24 mouse cellular contexts compared by ENCODE assay signal in genomic region chr19:19921109-19921508, GRCm38 (mm10).
DNase-seq lines count a peak whose midpoint lies in the region; ATAC-seq and TF ChIP-seq lines count a peak whose summit lies in the region.
"Had no signal": no experiment of that assay in that cellular context is flagged by ENCODE, and none has a peak within 500 bp of the region (broad histone marks: within the 10 kb centered on the region; RNA-seq: fewer than 3 reads in every experiment).

No protein-coding gene starts in this region.

- TF ChIP-seq CTCF in liver, postnatal 0 days (IDR thresholded peaks at IDR 0.05; ENCODE audit: low read depth): no peak

- DNase-seq in liver, postnatal 0 days: no peak
- DNase-seq in kidney, adult 8-10 months: no peak
- DNase-seq in spleen, adult 12 weeks (ENCODE audit: low spot score): no peak
- DNase-seq in layer of hippocampus, postnatal 10 days (ENCODE audit: low spot score in 2 of 2): no peak
- DNase-seq: adrenal gland, adult 2 months; adrenal gland, postnatal 10 days; adrenal gland, postnatal 25 days; cerebellum, adult 11 months; cerebellum, adult 18-20 months; cerebellum, adult 8-10 months; cerebellum, adult 9-11 months; cerebellum, postnatal 25 days; embryo, embryonic 11 days had no signal

- no peak overlapping the region for H3K4me2 ChIP-seq in liver, postnatal 0 days (ENCODE audit: low read depth, low read length)
- no peak overlapping the region for H3K4me2 ChIP-seq in liver, embryonic 12.5 days
- H3K4me2 ChIP-seq: embryonic facial prominence, embryonic 13.5 days; embryonic facial prominence, embryonic 15.5 days; forebrain, embryonic 12.5 days had no signal

- H3K9ac ChIP-seq in liver, postnatal 0 days (replicated peaks): no peak overlapping the region
- H3K9ac ChIP-seq in liver, embryonic 12.5 days: no peak overlapping the region
- H3K9ac ChIP-seq: embryonic facial prominence, embryonic 13.5 days; embryonic facial prominence, embryonic 15.5 days; forebrain, embryonic 12.5 days had no signal

- no peaks in the 10 kb centered on the region for H3K27me3 ChIP-seq in liver, postnatal 0 days (ENCODE audit: insufficient read depth, low read length)
- no peaks in the 10 kb centered on the region for H3K27me3 ChIP-seq in liver, embryonic 12.5 days (replicated peaks)
- H3K27me3 ChIP-seq: embryonic facial prominence, embryonic 13.5 days; embryonic facial prominence, embryonic 15.5 days; forebrain, embryonic 12.5 days had no signal

- no peaks in the 10 kb centered on the region for H3K36me3 ChIP-seq in liver, postnatal 0 days (replicated peaks; ENCODE audit: insufficient read depth, low read length)
- no peaks in the 10 kb centered on the region for H3K36me3 ChIP-seq in liver, embryonic 12.5 days
- H3K36me3 ChIP-seq: embryonic facial prominence, embryonic 13.5 days; embryonic facial prominence, embryonic 15.5 days; forebrain, embryonic 10.5 days; forebrain, embryonic 12.5 days had no signal

- H3K27ac ChIP-seq in liver, postnatal 0 days (ENCODE audit: low read depth): no peak overlapping the region
- H3K27ac ChIP-seq in liver, embryonic 12.5 days: no peak overlapping the region
- H3K27ac ChIP-seq: embryonic facial prominence, embryonic 13.5 days; embryonic facial prominence, embryonic 15.5 days; forebrain, embryonic 10.5 days; forebrain, embryonic 12.5 days had no signal

- no peak overlapping the region for H3K4me3 ChIP-seq in liver, postnatal 0 days (ENCODE audit: low read depth, low read length)
- H3K4me3 ChIP-seq in liver, embryonic 12.5 days: no peak overlapping the region
- H3K4me3 ChIP-seq: embryonic facial prominence, embryonic 13.5 days; embryonic facial prominence, embryonic 15.5 days; erythroblast, embryonic 14.5 days; forebrain, embryonic 10.5 days; forebrain, embryonic 12.5 days had no signal

- H3K4me1 ChIP-seq in liver, postnatal 0 days (ENCODE audit: insufficient read depth): no peaks in the 10 kb centered on the region
- no peaks in the 10 kb centered on the region for H3K4me1 ChIP-seq in liver, embryonic 12.5 days
- H3K4me1 ChIP-seq: embryonic facial prominence, embryonic 13.5 days; embryonic facial prominence, embryonic 15.5 days; forebrain, embryonic 10.5 days; forebrain, embryonic 12.5 days had no signal

- ATAC-seq in liver, postnatal 0 days: peak; percentile 60
- ATAC-seq in liver, embryonic 12.5 days: no peak
- ATAC-seq in granulocyte monocyte progenitor cell, adult 5-6 weeks (replicated peaks; ENCODE audit: poor library complexity, severe bottlenecking): peak; percentile 100
- ATAC-seq in megakaryocyte, adult 5-6 weeks (ENCODE audit: poor library complexity, severe bottlenecking): peak; percentile 93
- 0 out of 2 replicates have a peak, but pooled peaks have one; percentile 30 for ATAC-seq in neutrophil, adult 5-6 weeks (ENCODE audit: extremely low read depth, insufficient number of reproducible peaks, low FRiP score, poor library complexity, severe bottlenecking)
- ATAC-seq: forebrain, embryonic 14.5 days; forebrain, embryonic 16.5 days had no signal

- no peak for TF ChIP-seq EP300 in liver, postnatal 0 days (IDR thresholded peaks at IDR 0.05; ENCODE audit: low read depth)

- no peaks in the 10 kb centered on the region for H3K9me3 ChIP-seq in liver, postnatal 0 days (ENCODE audit: low read length)
- no peaks in the 10 kb centered on the region for H3K9me3 ChIP-seq in liver, embryonic 12.5 days (replicated peaks)
- H3K9me3 ChIP-seq: embryonic facial prominence, embryonic 13.5 days; embryonic facial prominence, embryonic 15.5 days; forebrain, embryonic 10.5 days; forebrain, embryonic 12.5 days had no signal

- WGBS in liver, postnatal 0 days (ENCODE audit: insufficient replicate concordance): 41% methylated on average over 2 of the region's 2 CpGs
- 41% methylated on average over 2 of the region's 2 CpGs for WGBS in liver, embryonic 12.5 days (ENCODE audit: insufficient replicate concordance)
